Mouse (Mus musculus) ES-Bruce4 (cell line): ENCODE results near the gene Cnot8.

Source experiments
- CTCF ChIP-seq: IDR thresholded peaks from one replicate; pipeline ENCODE4 v1.8.1; 2011; ENCODE audit warnings: low read depth, low read length
- EP300 ChIP-seq: IDR thresholded peaks from 2 replicates; pipeline ENCODE4 v1.6.1; 2011; ENCODE audit warnings: low read depth, low read length; ENCODE audit not compliant: insufficient read depth
- POLR2A ChIP-seq: IDR thresholded peaks from one replicate; pipeline ENCODE4 v1.8.1; 2011; ENCODE audit warnings: low read length; ENCODE audit not compliant: insufficient read depth

DNA sequence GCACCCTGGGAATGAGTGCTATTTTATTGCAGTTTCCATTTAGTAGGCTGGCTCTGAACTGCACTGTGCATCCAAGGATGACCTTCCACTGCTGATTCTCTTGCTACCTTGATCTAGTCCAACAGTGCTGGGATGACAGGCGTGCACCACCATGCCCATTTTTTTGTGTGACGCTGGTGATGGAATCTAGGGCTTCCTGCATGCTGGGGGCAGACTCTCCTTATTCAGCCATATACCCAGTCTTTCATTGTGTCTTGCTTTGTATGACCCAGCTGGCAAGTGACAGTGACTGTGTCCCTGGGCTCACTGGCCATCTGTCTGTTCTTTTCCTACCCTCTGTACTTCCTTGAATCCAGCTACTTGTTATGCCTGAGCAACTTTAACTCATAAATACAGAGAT, 19.8 kb downstream of the Cnot8 start:
- TF ChIP-seq CTCF (no peak), EP300 (no peak), POLR2A (no peak)
